Mouse (Mus musculus): ENCODE measurements around the gene B4galt3.

The B4galt3 gene

DNA sequence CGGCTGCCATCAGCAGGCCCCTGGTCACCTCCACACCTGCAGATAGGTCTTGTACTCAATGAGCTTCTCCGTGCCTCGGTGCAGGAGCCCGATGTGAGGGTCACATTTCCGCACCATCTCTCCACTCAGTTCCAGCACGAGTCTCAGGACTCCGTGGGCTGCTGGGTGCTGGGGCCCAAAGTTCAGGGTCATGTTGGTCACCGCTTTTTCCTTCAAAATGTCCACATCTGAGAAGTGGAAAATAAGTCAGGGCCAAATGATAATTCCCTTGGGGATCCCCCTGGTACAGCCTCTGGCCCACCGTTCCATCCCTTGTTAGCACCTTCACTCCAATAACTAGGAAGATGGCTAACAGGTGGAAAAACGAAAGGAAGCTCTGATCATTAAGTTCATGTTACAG is 29.2 kb upstream of the B4galt3 start:
- DNase-seq: no peak

DNA sequence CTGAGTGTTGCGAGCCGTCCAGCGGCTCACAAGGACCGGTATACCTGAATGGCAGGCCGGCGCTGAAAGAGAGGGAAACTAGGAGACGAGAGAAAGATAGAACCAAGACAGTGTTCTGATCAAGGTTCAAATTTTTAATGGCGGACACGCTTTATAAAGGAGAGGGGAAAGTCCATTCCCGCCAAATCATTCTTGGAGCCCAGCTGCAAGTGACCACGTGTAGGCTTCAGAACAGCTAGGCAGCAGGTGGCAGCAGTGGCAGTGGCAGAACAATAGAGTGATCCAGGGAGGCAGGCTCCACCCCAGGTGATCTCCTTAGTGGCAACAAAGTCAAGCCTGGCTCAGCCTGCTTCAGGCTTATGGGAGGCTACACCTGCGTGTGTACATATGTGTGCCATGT is 28.2 kb upstream of the B4galt3 start:
- DNase-seq: peak; percentile 44

DNA sequence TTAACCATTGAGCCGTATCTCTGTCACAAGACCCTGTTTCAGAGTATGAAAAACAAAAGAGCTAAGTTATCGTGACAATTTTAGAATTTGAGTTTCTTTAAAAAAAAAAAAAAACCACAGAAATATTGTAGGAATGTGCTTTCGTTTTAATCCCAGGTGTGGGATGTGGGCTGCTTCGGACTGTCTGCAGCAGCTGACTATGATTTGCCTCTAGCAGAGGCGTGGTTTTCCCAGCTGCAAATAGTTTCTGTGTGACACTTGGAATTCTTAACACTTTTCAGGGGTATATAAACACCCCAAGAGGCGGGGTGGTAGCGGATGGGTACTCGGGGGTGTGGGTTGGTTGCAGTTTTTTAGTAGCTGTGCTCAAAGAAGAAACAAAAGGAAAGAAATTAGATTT is 24.8 kb upstream of the B4galt3 start:
- DNase-seq: no peak

DNA sequence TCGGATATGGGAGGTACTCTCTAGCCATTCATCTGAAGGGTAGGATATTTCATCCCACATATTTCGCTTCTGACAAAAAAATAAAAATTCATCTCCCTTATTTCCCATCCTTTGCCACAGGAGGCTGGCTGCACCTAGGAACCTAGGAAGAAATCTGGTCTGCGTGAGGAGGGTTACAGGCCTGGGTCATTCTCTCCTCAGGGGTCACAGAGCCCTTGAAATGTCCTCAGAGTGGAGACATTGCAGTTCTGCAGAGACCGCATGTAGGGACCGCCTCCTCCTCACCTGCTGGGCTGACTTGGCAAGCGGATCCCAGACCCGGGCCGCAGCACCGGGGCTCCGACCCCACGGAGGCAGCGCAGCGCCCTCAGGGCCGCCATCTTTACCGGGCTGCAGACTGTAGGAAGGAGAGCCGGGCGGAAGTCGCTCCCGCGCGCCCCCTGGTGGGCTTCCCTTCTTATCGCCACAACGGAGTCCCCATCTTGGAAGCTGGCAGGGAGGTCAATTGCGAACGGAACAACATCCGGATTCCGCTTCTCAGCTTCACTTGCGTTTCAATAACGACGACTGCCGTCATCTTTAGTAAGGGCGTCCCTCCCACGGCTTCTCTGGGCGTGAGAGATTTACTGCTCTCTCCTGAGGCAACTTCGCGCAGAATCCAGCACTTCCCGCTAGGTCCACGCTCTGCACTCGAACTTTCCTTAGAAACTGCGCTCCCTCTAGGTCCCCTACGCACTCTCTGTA is 23.2 kb upstream of the B4galt3 start:
- DNase-seq: peak; percentile 98

DNA sequence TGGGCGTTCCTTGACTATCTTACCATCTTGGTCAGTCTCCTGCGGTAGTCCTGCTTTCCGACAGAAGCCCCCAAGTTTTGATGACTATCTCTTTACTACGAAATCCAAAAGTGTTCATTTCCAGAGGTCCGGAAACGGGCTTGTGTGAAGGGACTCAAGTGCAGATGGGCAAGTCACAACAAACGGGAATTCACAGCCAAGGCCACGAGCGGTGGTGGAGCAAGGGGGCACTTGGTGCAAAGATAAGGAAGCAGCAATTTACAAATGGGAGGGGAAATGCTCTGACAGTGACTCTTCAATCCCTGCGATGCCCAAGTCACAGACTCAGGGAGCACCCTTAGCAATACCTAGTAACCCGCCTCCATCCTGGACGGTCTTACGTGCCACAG is 22.7 kb upstream of the B4galt3 start:
- no peak for DNase-seq

DNA sequence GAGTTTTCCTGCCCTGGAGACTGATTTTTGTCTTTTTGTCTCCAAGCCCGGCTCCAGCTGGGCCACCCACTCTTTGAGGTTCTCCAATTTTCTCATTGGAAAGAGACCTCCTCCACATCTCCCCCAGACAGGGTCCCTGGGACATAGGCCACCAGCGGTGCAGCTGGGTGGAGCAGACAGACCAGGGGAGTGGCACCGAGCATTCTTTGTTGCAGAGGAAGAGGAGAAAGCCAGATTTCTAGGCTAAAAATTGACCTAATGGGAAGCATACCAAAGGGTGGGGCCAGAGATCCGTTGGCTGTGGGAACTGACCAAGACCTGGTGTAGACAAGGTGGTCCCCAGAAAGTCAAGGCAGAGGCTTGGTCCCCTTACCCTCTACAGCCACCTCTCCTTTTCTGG is 22.2 kb upstream of the B4galt3 start:
- DNase-seq: no peak

DNA sequence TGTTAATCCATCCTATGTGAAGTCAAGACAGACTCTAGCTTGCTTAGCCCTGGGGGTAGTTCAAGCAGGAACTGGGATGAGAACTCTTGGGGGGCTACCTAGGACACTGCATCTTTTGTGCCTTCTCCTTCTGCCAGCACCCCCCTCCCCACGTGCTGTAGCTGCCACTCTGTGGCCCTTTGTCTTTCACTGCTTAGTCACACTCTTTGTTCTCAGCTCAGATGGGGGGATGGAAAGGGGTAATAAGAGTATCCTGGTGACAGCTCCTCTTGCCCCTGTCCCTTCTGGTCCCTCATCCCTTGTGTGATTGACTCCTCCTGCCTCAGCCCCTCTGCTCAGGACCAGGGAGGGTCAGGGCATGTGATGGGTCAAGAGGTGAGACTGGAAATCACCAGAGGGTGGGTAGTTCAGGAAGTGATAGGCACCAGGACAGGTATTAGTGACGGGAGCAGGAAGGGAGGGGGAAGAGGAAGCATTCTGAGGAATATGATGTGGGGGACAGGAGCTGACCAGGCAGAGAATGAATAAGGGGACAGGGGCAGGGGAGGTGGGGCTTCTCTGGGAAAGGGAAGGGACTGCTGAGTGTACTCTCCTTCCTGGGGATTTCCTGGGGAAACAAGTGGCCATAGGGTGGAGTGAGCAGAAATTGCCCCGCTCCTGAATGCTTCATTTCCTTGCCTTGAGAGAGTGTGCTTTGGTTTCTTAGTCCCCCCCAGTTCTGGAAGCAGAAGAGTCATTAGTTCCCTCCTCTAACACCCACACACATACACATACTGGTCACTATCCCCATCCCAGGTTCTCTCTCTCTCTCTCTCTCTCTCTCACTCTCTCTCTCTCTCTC is 21.5 kb upstream of the B4galt3 start:
- DNase-seq: no peak

DNA sequence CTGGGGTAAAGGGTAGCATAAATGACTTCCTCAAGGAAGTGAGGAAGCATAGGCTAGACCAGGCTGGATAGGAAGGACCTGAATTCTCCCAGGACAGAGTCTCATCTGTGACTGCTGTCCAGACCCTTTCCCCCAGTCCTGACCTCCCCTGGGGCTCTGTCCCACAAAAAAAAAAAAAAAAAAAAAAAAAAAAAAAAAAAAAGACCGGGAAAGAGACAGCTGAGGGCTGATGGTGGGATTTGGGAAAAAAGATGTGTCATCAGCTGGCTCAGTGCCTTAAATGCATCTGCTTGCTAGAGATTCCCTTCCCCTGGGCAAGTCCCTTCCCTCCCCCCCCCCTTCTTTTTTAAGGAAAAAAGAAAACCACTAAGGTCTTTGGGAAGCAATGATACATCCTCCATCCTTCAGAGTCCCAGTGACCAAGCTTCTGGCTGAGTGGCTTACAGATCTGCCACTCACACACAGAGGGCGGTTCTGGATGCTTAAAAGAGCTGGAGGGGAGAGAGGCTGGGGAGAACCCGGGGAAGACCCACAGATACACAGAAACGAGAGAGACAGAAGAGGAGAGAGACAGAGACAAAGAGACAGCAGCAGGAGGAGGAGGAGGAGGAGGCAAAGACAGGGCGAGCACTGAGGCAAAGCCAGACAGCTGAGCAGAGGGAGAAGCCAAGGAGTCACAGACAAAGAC is 20.1 kb upstream of the B4galt3 start, which contains the start of gene Adamts4:
Gene Adamts4 (plus strand): TSS at position 509 of the 688 bp plus-strand sequence.
- no peak for DNase-seq

DNA sequence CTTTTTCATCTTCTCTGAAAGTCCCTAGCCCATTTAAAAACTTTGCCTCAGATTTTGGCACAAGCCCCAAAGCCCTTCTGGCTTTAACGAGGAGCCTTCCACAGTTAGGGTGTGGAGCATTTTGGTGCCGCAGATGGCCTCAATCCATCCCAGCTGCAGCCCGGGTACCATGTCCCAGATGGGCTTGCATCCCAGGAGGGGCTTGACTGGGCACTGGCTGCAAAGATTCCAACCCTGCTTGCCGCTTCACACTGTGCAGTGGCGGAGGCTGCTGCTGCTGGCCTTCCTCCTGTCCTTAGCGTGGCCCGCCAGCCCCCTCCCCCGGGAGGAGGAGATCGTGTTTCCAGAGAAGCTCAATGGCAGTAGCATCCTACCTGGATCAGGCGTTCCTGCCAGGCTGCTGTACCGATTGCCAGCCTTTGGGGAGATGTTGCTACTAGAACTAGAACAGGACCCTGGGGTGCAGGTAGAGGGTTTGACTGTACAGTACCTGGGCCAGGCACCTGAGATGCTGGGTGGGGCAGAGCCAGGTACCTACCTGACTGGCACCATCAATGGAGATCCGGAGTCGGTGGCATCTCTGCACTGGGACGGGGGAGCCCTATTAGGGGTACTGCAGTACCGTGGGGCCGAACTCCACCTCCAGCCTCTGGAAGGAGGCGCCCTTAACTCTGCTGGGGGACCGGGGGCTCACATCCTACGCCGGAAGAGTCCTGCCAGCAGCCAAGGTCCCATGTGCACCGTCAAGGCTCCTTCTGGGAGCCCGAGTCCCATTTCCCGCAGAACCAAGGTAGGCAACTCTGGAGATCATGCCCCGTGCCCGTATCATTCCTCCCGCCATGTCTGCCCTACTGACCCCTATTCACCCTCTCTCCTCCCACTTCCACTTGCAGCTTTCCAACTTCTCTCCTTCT is 19.2 kb upstream of the B4galt3 start, which contains the start of gene Ndufs2:
Gene Ndufs2 (minus strand): TSS at position 709 of the 914 bp plus-strand sequence.
- DNase-seq: no peak

DNA sequence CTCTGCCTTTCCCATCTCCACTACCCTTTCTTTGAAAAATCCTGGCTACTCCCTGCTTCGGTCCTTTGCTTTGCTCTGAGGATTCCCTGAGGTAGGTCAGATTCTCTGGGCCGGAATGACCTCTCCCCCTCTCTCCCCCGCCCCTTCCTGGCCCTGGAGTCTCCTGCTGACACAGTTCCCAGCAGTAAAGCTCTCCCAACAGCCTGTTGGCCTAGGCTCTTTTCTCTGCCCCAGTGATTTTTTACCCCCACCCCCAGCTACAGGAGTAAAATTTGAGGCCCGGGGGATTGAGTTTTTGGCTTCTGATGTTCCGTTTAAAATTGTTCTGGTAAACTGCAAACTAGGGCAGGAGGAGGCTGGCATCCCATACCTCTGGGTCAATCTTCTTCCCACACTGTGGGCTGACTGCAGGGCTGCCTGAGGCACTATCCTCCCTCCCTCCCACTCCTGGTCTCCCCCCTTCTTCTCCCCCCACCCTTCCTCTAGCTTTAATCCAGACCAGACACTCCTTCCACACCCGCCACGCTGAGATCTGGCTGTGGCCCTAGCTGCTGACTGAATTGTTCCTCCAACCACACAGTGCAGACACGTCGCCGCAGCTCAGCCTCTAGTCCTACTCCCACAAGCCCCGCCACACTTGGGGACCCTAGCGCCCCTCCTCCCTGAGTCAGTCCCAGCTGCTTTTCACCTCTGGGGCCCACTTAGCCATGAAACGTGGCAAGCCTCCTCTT is 18.4 kb upstream of the B4galt3 start:
- DNase-seq: no peak

DNA sequence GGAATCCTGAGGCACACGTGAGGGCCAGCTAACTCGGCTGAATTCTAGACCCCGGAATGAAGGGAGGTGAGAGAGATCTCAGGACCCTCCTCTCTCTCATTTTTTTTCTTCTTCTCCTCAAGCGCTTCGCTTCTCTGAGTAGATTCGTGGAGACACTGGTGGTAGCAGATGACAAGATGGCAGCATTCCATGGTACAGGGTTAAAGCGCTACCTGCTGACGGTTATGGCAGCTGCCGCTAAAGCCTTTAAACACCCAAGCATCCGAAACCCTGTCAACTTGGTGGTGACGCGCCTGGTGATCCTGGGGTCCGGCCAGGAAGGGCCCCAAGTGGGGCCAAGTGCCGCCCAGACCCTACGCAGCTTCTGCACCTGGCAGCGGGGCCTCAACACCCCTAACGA is 17.7 kb upstream of the B4galt3 start:
- no peak for DNase-seq

DNA sequence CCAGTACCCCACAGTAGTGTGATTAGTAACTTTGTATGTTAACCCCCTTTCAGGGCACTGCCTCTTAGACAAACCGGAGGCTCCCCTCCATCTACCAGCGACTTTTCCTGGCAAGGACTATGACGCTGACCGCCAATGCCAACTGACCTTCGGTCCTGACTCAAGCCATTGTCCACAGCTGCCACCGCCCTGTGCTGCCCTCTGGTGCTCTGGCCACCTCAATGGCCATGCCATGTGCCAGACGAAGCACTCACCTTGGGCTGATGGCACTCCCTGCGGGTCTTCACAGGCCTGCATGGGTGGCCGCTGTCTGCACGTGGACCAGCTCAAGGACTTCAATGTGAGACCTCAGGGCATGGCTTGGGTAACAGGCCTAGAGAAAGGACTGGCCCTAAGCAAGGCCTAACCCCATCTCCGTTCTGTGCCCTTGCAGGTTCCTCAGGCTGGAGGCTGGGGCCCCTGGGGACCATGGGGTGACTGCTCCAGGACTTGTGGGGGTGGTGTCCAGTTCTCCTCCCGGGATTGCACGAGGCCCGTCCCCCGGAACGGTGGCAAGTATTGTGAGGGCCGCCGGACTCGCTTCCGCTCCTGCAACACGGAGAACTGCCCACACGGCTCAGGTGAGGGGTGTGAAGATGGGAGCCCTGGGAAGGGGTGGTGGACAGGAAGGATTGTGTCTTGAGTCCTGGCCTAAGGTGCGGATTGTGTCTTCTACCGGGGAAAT is 13.9 kb upstream of the B4galt3 start:
- DNase-seq: peak; percentile 63

DNA sequence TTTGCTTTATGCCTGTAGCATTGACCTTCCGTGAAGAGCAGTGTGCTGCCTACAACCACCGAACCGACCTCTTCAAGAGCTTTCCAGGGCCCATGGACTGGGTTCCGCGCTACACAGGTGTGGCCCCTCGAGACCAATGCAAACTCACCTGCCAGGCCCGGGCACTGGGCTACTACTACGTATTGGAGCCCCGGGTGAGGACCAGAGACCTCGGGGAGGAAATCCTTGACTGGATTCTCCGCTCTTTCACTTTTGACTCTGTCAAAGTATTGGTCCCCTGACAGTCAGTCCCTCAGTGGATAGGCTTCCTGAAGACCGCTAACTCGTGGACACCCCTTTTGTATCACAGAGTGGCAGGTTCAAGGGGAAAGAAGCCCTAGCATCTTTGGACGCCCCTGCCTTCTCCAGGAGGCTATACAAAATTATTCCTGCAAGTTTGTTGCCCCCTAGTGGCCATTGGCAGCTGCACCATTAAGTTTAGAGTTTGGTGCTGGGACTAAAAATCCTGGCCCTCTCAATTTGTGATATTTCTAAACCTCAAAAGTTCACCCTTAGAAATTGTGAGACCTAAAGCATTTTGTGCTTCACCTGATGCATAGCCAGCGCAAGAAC is 13.1 kb upstream of the B4galt3 start:
- peak; percentile 57 for DNase-seq

DNA sequence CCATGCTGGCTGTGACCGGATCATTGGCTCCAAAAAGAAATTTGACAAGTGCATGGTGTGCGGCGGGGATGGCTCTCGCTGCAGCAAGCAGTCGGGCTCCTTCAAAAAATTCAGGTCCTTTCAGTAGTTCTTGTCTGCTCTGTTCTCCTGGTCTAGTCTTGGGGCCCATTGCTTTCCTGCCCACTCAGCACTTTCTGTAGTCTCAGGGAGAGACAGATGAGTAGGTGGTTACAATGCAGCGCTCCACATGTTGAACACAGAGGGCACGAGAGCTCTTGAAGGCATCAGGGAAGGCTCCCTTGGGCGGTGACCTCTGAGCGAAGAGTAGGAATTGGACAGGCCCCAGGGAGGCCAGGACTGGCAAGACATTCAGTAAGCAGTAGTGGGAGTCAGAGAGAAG is 12.3 kb upstream of the B4galt3 start:
- DNase-seq: no peak

DNA sequence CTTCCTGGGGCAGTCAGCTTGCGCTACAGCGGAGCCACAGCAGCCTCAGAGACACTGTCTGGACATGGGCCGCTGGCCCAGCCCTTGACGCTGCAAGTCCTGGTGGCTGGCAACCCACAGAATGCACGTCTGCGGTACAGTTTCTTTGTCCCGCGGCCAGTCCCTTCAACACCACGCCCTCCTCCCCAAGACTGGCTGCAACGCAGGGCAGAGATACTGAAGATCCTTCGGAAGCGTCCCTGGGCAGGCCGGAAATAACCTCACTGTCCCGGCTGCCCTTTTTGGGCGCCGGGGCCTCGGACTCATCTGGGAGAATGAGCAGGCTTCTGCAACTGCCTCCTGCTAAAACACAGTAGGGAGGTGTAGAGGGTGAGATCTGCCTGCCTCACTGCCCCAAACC is 11.2 kb upstream of the B4galt3 start:
- no peak for DNase-seq

DNA sequence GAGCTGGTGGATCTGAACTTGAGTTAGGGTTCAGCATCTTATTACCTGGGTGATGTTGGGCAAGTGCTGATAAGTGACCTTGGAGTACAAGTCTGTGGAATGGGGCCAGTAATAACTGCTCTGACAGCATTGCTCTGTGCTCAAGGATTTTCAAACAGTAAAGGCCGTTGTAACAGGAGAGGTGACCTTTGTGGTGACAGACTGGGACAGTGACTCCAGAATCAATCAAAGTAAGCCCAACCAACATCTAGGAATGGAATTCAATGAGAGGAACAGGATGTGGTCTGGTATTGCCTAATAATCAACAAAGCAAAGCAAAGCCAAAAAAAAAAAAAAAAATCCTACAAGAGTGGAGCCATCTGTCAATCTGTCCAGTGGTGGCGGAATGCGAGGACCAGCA is 9.8 kb upstream of the B4galt3 start:
- DNase-seq: no peak

DNA sequence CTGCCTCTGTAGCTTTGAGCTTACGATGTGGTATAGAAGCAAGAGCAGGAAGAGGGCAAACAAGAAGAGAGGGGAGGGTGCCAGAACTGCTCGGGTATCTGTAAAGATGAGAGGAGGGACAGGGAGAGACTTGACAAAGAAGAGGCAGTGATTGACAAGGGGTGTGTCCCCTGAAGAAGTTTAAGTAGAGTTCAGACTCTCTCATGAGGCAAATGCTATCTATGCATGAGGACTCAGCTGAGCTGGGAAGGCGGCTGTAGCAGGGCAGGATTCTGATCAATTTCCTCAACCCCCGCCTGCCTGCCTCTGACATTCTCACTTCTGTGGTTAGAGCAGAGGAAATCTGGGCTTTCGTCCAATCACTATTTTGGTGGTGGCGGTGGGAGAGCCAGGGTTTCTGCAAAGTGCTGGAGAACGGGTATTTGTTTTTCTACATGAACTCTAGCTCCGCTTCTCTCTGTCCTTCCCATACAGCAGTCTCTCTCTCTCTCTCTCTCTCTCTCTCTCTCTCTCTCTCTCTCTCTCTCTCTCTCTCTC is 7.5 kb upstream of the B4galt3 start:
- DNase-seq: peak; percentile 57

DNA sequence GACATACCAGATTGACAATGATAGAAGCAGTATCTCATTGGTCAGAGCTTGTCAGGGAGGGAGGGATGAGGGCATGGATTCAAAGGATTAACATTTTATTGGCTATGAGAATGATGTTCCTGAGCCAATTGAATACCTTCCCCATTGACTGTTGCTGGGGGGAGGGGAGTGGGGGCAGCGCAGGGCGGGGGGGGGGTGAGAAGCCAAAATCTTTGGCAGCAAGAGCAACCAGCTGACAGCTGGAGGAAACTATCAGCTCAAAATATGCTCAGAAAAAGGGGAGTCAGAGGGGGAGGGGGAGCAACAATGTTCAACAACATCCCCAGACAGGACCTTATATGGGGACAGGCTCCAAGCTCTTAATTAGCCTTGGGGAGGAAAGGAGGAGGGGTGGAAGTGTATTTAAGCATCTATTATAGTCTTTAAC is 6.9 kb upstream of the B4galt3 start:
- no peak for DNase-seq

DNA sequence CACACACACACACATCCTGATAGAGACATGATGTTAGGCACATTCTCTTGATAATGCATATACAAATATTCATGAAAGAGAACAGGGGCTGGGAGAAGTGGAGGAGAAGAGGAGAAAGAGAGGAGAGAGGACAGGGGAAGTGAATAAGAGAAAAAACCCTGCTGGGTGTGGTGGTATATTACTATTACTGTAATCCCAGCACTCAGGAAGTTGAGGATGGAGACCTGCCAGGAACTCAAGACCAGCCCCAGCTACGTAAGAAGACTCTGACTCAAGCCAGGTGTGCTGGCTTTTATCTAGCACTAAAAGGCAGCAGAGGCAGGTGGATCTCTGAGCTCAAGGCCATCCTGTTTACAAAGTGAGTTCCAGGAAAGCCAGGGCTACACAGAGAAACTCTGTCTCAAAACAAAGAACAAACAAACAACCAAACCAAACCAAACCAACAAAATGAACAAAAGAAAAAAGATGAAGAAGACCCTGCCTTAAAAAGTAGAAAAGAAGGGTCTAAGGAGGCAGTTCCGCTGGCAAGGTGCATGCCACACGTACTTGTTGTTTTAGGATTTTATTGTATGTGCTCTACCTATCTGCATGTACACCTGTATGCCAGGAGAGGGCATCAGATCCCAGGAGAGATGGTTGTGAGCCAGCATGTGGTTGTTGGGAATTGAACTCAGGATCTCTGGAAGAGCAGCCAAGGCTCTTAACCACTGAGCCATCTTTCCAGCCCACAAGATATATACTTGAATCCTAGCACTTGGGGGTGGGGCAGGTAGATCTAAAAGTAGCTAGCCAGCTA is 6.3 kb upstream of the B4galt3 start:
- DNase-seq: no peak
